Mouse (Mus musculus): ENCODE data around the gene Idh3g. TPM values are rescaled to one million over a fixed set of nuclear protein-coding genes. Genes with fewer than 3 reads are reported as not detected.

Idh3g gene
- polyA plus RNA-seq, 2 experiments: 217 to 366 TPM

DNA sequence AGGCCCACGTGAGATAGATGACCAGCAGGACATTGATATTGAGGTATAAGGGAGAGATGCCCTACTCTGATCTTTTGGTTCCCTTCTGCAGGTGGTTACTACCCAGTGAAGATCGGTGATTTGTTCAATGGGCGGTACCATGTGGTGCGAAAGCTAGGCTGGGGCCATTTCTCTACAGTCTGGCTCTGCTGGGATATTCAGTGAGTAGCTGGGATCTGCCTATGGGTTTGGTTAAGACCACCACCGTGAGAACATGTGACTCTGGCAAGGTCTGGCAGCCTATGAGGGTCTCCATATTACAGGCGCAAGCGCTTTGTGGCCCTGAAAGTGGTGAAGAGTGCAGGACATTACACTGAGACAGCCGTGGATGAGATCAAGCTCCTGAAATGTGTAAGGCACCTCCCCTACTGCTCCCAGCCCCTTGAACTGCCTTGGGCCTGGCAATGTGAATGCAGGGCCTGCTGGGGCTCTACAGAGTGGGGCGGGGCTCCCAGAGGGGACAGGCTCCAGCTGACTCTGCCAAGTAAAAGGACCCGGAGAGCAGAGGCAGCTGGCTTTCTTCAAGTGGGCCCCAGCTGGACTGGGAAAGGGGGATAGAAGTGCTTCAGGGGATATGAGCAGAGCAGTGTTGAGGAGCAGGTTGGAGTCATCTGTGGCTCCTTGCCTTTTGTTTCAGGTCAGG lies 11.8 kb downstream of the Idh3g start:
- Histone ChIP-seq H3K4me3 (replicated peaks; ENCODE audit: low read length) (no peak overlapping the region), H3K36me3 (ENCODE audit: control insufficient read depth, insufficient read depth, low read length) (peaks cover 15% of the 10 kb centered on the region), H3K9me3 (ENCODE audit: control insufficient read depth, low read length) (no peaks in the 10 kb centered on the region), H3K27me3 (ENCODE audit: control insufficient read depth, insufficient read depth, low read length) (no peaks in the 10 kb centered on the region), H3K27ac (replicated peaks; ENCODE audit: low read depth, low read length) (no peak overlapping the region), H3K4me1 (ENCODE audit: control insufficient read depth, insufficient read depth, low read length) (no peaks in the 10 kb centered on the region), H3K4me2 (replicated peaks; ENCODE audit: low read depth, low read length, severe bottlenecking) (no peak overlapping the region), H3K9ac (ENCODE audit: low read depth, low read length, severe bottlenecking) (0 out of 2 replicates have a peak overlapping the region, but pooled peaks have one; percentile 21)
- DNase-seq (ENCODE audit: low spot score) (no peak), ATAC-seq (ENCODE audit: low FRiP score, low read depth) (peak; percentile 48)
- 64% methylated on average over 10 of the region's 10 CpGs for WGBS
- TF ChIP-seq POLR2A (IDR thresholded peaks at IDR 0.05; ENCODE audit: borderline replicate concordance, extremely low read depth, insufficient read depth, insufficient read length): no peak

DNA sequence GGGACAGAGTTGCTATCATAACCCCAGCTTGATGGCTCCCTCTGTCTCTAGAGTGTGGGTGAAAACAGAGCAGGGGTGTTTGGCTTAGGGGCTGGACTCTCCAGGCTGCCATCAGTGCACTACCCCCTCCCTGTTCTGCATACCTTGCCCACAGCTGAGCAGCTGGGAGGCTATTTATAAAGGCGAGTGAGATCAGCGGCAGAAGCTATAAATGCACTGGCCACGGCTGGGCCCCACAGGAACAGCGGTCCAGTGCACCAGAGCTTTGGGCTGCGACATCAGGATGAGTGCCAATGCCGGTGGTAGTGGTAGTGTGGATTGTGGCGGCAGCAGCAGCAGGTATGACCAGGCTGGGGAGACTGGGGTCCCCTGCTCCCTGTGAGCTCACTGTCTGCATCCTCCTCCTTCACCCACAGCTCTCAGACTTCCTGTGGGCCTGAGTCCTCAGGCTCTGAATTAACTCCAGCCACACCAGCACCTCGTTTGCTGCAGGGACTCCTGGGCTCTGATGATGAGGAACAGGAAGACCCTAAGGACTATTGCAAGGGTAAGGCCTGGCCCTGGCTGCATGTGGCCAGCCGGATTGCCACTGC lies 12.4 kb downstream of the Idh3g start, which contains the start of gene Srpk3:
Gene Srpk3, plus strand, starts transcription at position 238 of the 593 bp plus-strand sequence.
- Histone ChIP-seq H3K9me3 (ENCODE audit: control insufficient read depth, low read length) (no peaks in the 10 kb centered on the region), H3K4me1 (ENCODE audit: control insufficient read depth, insufficient read depth, low read length) (no peaks in the 10 kb centered on the region), H3K27ac (replicated peaks; ENCODE audit: low read depth, low read length) (no peak within 1 kb of the TSS; the same call in 1 of the 2 replicates), H3K9ac (ENCODE audit: low read depth, low read length, severe bottlenecking) (0 out of 2 replicates have a peak within 1 kb of the TSS, but pooled peaks have one; percentile 21), H3K4me3 (replicated peaks; ENCODE audit: low read length) (no peak within 1 kb of the TSS), H3K27me3 (ENCODE audit: control insufficient read depth, insufficient read depth, low read length) (no peaks in the 10 kb centered on the region), H3K4me2 (replicated peaks; ENCODE audit: low read depth, low read length, severe bottlenecking) (no peak within 1 kb of the TSS), H3K36me3 (ENCODE audit: control insufficient read depth, insufficient read depth, low read length) (peaks cover 10% of the 10 kb centered on the region)
- peak; percentile 53 for ATAC-seq (ENCODE audit: low FRiP score, low read depth)
- WGBS: 37% methylated on average over 9 of the region's 9 CpGs
- TF ChIP-seq POLR2A (IDR thresholded peaks at IDR 0.05; ENCODE audit: borderline replicate concordance, extremely low read depth, insufficient read depth, insufficient read length): no peak
- DNase-seq (ENCODE audit: low spot score): no peak

DNA sequence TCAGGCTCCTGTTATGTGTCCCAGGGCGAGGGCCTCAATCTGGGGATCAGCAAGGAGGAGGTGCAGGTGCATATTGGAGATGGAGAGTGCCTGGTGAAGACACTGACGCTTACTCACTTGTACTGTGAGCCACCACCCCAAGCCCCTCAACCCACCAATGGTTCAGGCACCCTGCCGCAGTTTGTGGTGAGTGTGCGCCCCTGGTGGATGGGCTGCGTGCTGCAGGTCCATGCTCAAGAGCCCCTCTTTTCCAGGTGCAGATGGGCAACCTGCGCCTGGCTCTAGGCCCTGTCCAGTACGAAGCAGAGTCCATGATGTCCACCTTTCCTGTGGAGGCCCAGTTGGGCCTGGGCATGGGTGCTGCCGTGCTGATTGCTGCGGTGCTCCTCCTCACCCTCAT lies 19.4 kb downstream of the Idh3g start:
- WGBS: 56% methylated on average over 9 of the region's 9 CpGs
- DNase-seq (ENCODE audit: low spot score) (no peak), ATAC-seq (ENCODE audit: low FRiP score, low read depth) (no peak)
- Histone ChIP-seq H3K4me2 (replicated peaks; ENCODE audit: low read depth, low read length, severe bottlenecking) (no peak overlapping the region), H3K27me3 (ENCODE audit: control insufficient read depth, insufficient read depth, low read length) (no peaks in the 10 kb centered on the region), H3K27ac (replicated peaks; ENCODE audit: low read depth, low read length) (no peak overlapping the region), H3K36me3 (ENCODE audit: control insufficient read depth, insufficient read depth, low read length) (no peaks in the 10 kb centered on the region), H3K4me1 (ENCODE audit: control insufficient read depth, insufficient read depth, low read length) (no peaks in the 10 kb centered on the region), H3K9me3 (ENCODE audit: control insufficient read depth, low read length) (no peaks in the 10 kb centered on the region), H3K4me3 (replicated peaks; ENCODE audit: low read length) (no peak overlapping the region), H3K9ac (ENCODE audit: low read depth, low read length, severe bottlenecking) (no peak overlapping the region)
- no peak for TF ChIP-seq POLR2A (IDR thresholded peaks at IDR 0.05; ENCODE audit: borderline replicate concordance, extremely low read depth, insufficient read depth, insufficient read length)

DNA sequence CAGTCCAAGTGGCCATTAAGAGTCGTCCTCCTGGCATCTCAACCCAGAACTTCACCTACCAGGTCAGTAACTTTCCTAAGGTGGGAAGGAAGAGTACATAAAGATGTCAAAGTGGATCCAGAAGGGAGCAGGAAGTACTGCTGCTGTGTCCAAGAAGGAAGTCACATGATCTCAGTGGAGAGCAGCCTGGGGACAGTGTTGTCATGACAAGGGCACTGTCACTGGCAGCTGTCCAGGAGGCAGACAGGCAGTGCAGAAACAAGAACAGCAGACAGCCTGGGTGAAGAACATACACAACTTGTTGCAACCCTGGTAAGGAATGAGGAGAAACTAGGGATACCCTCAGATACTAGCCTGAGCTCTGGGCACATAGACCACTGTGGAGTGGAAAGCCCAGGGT lies 21.4 kb downstream of the Idh3g start:
- H3K9ac ChIP-seq (ENCODE audit: low read depth, low read length, severe bottlenecking): no peak overlapping the region
- ATAC-seq (ENCODE audit: low FRiP score, low read depth): no peak
- H3K9me3 ChIP-seq (ENCODE audit: control insufficient read depth, low read length): no peaks in the 10 kb centered on the region
- H3K27me3 ChIP-seq (ENCODE audit: control insufficient read depth, insufficient read depth, low read length): no peaks in the 10 kb centered on the region
- H3K27ac ChIP-seq (replicated peaks; ENCODE audit: low read depth, low read length): no peak overlapping the region
- H3K36me3 ChIP-seq (ENCODE audit: control insufficient read depth, insufficient read depth, low read length): no peaks in the 10 kb centered on the region
- H3K4me2 ChIP-seq (replicated peaks; ENCODE audit: low read depth, low read length, severe bottlenecking): no peak overlapping the region
- no peak overlapping the region for H3K4me3 ChIP-seq (replicated peaks; ENCODE audit: low read length)
- no peaks in the 10 kb centered on the region for H3K4me1 ChIP-seq (ENCODE audit: control insufficient read depth, insufficient read depth, low read length)
- no peak for DNase-seq (ENCODE audit: low spot score)
- TF ChIP-seq POLR2A (IDR thresholded peaks at IDR 0.05; ENCODE audit: borderline replicate concordance, extremely low read depth, insufficient read depth, insufficient read length): no peak
- 43% methylated on average over 1 of the region's 1 CpGs for WGBS

DNA sequence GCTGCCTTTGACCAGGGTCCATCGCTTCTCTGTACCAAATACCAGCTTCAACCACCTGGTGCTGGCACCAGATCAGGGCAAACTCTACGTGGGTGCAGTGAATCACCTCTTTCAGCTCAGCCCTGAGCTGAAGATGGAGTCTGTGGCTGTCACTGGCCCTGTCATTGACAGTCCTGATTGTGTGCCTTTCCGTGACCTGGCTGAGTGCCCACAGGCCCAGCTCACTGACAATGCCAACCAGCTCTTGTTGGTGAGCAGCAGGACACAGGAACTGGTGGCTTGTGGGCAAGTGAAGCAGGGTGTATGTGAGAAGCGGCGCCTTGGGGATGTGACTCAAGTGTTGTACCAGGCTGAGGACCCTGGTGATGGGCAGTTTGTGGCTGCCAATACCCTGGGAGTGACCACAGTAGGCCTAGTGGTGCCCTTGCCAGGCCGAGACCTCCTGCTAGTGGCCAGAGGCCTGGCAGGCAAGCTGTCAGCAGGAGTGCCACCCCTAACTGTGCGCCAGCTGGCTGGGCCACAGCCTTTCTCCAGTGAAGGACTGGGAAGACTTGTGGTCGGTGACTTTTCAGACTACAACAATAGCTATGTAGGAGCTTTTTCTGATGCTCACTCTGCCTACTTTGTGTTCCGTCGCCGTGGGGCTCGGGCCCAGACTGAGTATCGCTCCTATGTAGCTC lies 27.9 kb downstream of the Idh3g start:
- ATAC-seq (ENCODE audit: low FRiP score, low read depth): no peak
- no peaks in the 10 kb centered on the region for H3K9me3 ChIP-seq (ENCODE audit: control insufficient read depth, low read length)
- 86% methylated on average over 13 of the region's 13 CpGs for WGBS

More for the DNA sequence above, 27.9 kb downstream of the Idh3g start:
- no peak overlapping the region for H3K9ac ChIP-seq (ENCODE audit: low read depth, low read length, severe bottlenecking)
- no peak overlapping the region for H3K4me2 ChIP-seq (replicated peaks; ENCODE audit: low read depth, low read length, severe bottlenecking)
- no peak for DNase-seq (ENCODE audit: low spot score)
- H3K4me1 ChIP-seq (ENCODE audit: control insufficient read depth, insufficient read depth, low read length): no peaks in the 10 kb centered on the region
- H3K4me3 ChIP-seq (replicated peaks; ENCODE audit: low read length): no peak overlapping the region
- H3K36me3 ChIP-seq (ENCODE audit: control insufficient read depth, insufficient read depth, low read length): no peaks in the 10 kb centered on the region
- H3K27me3 ChIP-seq (ENCODE audit: control insufficient read depth, insufficient read depth, low read length): no peaks in the 10 kb centered on the region
- no peak overlapping the region for H3K27ac ChIP-seq (replicated peaks; ENCODE audit: low read depth, low read length)
- TF ChIP-seq POLR2A (IDR thresholded peaks at IDR 0.05; ENCODE audit: borderline replicate concordance, extremely low read depth, insufficient read depth, insufficient read length): no peak

Measured in limb, embryonic 14.5 days (tissue).